ENCODE assay signal across 9 mouse cellular contexts in genomic region chr4:155675991-155676390, GRCm38 (mm10). TPM values are rescaled to one million over a fixed set of nuclear protein-coding genes. Genes with fewer than 3 reads are reported as not detected.
A peak's percentile ranks its signal among the peaks of the same experiment; 100 is the strongest.
DNase-seq lines count a peak whose midpoint lies in the region; ATAC-seq and TF ChIP-seq lines count a peak whose summit lies in the region.
"Had no signal": no experiment of that assay in that cellular context is flagged by ENCODE, and none has a peak within 500 bp of the region (broad histone marks: within the 10 kb centered on the region; RNA-seq: fewer than 3 reads in every experiment).

No protein-coding gene starts in this region.

- H3K4me1 ChIP-seq in lung, embryonic 14.5 days (ENCODE audit: insufficient read depth) = no peaks in the 10 kb centered on the region
- no peaks in the 10 kb centered on the region for H3K4me1 ChIP-seq in lung, adult 2 months (ENCODE audit: control insufficient read depth, insufficient read depth, low read length)
- H3K4me1 ChIP-seq: limb, embryonic 15.5 days had no signal

- no peak overlapping the region for H3K9ac ChIP-seq in lung, embryonic 14.5 days
- H3K9ac ChIP-seq: limb, embryonic 15.5 days had no signal

- ATAC-seq in lung, embryonic 14.5 days (ENCODE audit: insufficient read depth) = no peak
- peak; percentile 82 for ATAC-seq in megakaryocyte progenitor cell, adult 5-6 weeks (replicated peaks; ENCODE audit: poor library complexity)

- H3K9me3 ChIP-seq in lung, embryonic 14.5 days (ENCODE audit: low read depth, low read length) = no peaks in the 10 kb centered on the region
- H3K9me3 ChIP-seq: limb, embryonic 15.5 days had no signal

- no peak overlapping the region for H3K4me2 ChIP-seq in lung, embryonic 14.5 days
- H3K4me2 ChIP-seq: limb, embryonic 15.5 days had no signal

- H3K4me3 ChIP-seq in gastrocnemius, adult 2 months = no peak overlapping the region
- H3K4me3 ChIP-seq in lung, embryonic 14.5 days (ENCODE audit: low read depth, low read length) = no peak overlapping the region
- no peak overlapping the region for H3K4me3 ChIP-seq in lung, adult 2 months (replicated peaks; ENCODE audit: extremely low read depth, low read depth, low read length)
- H3K4me3 ChIP-seq: limb, embryonic 15.5 days had no signal

- TF ChIP-seq POLR2A in lung, adult 2 months (IDR thresholded peaks at IDR 0.05; ENCODE audit: borderline replicate concordance, extremely low read depth, low read depth, low read length) = no peak

- H3K36me3 ChIP-seq in lung, embryonic 14.5 days (ENCODE audit: insufficient read depth) = no peaks in the 10 kb centered on the region
- H3K36me3 ChIP-seq: limb, embryonic 15.5 days had no signal

- no peak overlapping the region for H3K27ac ChIP-seq in gastrocnemius, adult 2 months
- no peak overlapping the region for H3K27ac ChIP-seq in lung, embryonic 14.5 days (ENCODE audit: low read depth)
- H3K27ac ChIP-seq: limb, embryonic 15.5 days had no signal

- H3K27me3 ChIP-seq in lung, embryonic 14.5 days (ENCODE audit: insufficient read depth, low read length) = no peaks in the 10 kb centered on the region
- H3K27me3 ChIP-seq: limb, embryonic 15.5 days had no signal

- peak; percentile 59 for TF ChIP-seq CTCF in gastrocnemius, adult 2 months (IDR thresholded peaks at IDR 0.05)
- TF ChIP-seq CTCF in lung, embryonic 14.5 days (IDR thresholded peaks at IDR 0.05; ENCODE audit: low read depth) = peak; percentile 40; the same call in 1 of the 2 replicates
- no peak for TF ChIP-seq CTCF in lung, adult 2 months (IDR thresholded peaks at IDR 0.05; ENCODE audit: insufficient read depth, low read length)

- DNase-seq in gastrocnemius, adult 2 months = no peak
- no peak for DNase-seq in gastrocnemius, postnatal 36 days
- DNase-seq in lung, embryonic 14.5 days = peak; percentile 29
- DNase-seq in lung, adult 2 months = no peak
- DNase-seq in brain, adult 2 months (ENCODE audit: low read depth, low spot score) = peak; percentile 83
- no peak for DNase-seq in ovary, postnatal 36 days (ENCODE audit: low spot score)
- DNase-seq in testis, postnatal 10 days (ENCODE audit: low spot score) = no peak

- 65% methylated on average over 2 of the region's 2 CpGs for WGBS in lung, embryonic 14.5 days
- 57% methylated on average over 2 of the region's 2 CpGs for WGBS in lung, adult 2 months

- intact Hi-C loops in gastrocnemius, adult 2 months (cut with DNase I) = no loop called here
- intact Hi-C loops in gastrocnemius, postnatal 36 days (cut with DNase I) = no loop called here

RNA-seq across cellular contexts. Expression of gene Mib2, which starts 7.0 kb away (rescaled TPM):
- 10 to 100 TPM; 17.7 to 19.8 TPM for total RNA-seq in gastrocnemius, adult 2 months (2021)
- 10 to 100 TPM; 13.8 to 15.2 TPM for total RNA-seq in gastrocnemius, postnatal 36 days (2021)
- 22.4 and 24.8 TPM in 2 replicates for polyA plus RNA-seq in lung, embryonic 14.5 days (2014; fragmentation: Nextera tagmentation; extraction: Ambion mirVana)
- polyA plus RNA-seq in lung, adult 2 months (2012; rRNA removed) = 90.1 and 92.0 TPM in 2 replicates
- total RNA-seq in megakaryocyte progenitor cell, adult 5-6 weeks (2015) = 3.1 and 3.6 TPM in 2 replicates
- 19.7 and 24.5 TPM in 2 replicates for total RNA-seq in megakaryocyte progenitor cell, adult 5-6 weeks (2017)

RNA-seq across cellular contexts. Expression of gene Fndc10, which starts 18.2 kb away (rescaled TPM):
- total RNA-seq in gastrocnemius, adult 2 months (2021) = 1 to 10 TPM; 1.0 to 1.5 TPM
- total RNA-seq in gastrocnemius, postnatal 36 days (2021) = 1 to 10 TPM; 1.2 to 1.3 TPM
- polyA plus RNA-seq in lung, embryonic 14.5 days (2014; fragmentation: Nextera tagmentation; extraction: Ambion mirVana) = 2.5 and 2.7 TPM in 2 replicates
- 10.6 and 11.8 TPM in 2 replicates for polyA plus RNA-seq in lung, adult 2 months (2012; rRNA removed)
- 2.2 and 2.4 TPM in 2 replicates for total RNA-seq in megakaryocyte progenitor cell, adult 5-6 weeks (2015)
- total RNA-seq in megakaryocyte progenitor cell, adult 5-6 weeks (2017) = 1.6 and 2.6 TPM in 2 replicates

RNA-seq across cellular contexts. Expression of gene Mmp23, which starts 22.8 kb away (rescaled TPM):
- total RNA-seq in gastrocnemius, adult 2 months (2021) = 1 to 10 TPM in 1 of 2 experiments, under 1 TPM in 1; 0.64 to 3.0 TPM
- 1 to 10 TPM; 2.2 to 3.5 TPM for total RNA-seq in gastrocnemius, postnatal 36 days (2021)
- polyA plus RNA-seq in lung, embryonic 14.5 days (2014; fragmentation: Nextera tagmentation; extraction: Ambion mirVana) = 34.8 and 38.7 TPM in 2 replicates
- polyA plus RNA-seq in lung, adult 2 months (2012; rRNA removed) = 30.8 and 42.7 TPM in 2 replicates
- 0.12 and 0.20 TPM in 2 replicates for total RNA-seq in megakaryocyte progenitor cell, adult 5-6 weeks (2015)
- total RNA-seq in megakaryocyte progenitor cell, adult 5-6 weeks (2017) = not detected in 2 replicates

RNA-seq across cellular contexts. Expression of gene Ssu72, which starts 28.6 kb away (rescaled TPM):
- 10 to 100 TPM; 42.3 to 44.5 TPM for total RNA-seq in gastrocnemius, adult 2 months (2021)
- 10 to 100 TPM; 32.3 to 34.8 TPM for total RNA-seq in gastrocnemius, postnatal 36 days (2021)
- polyA plus RNA-seq in lung, embryonic 14.5 days (2014; fragmentation: Nextera tagmentation; extraction: Ambion mirVana) = 153 and 156 TPM in 2 replicates
- polyA plus RNA-seq in lung, adult 2 months (2012; rRNA removed) = 103 and 128 TPM in 2 replicates
- total RNA-seq in megakaryocyte progenitor cell, adult 5-6 weeks (2015) = 90.2 and 93.9 TPM in 2 replicates
- total RNA-seq in megakaryocyte progenitor cell, adult 5-6 weeks (2017) = 101 and 105 TPM in 2 replicates

RNA-seq across cellular contexts. Expression of gene Gm10563, which starts 30.8 kb away (rescaled TPM):
- total RNA-seq in gastrocnemius, adult 2 months (2021) = not detected
- not detected for total RNA-seq in gastrocnemius, postnatal 36 days (2021)
- polyA plus RNA-seq in lung, embryonic 14.5 days (2014; fragmentation: Nextera tagmentation; extraction: Ambion mirVana) = not detected in 2 replicates
- polyA plus RNA-seq in lung, adult 2 months (2012; rRNA removed) = not detected in 2 replicates
- total RNA-seq in megakaryocyte progenitor cell, adult 5-6 weeks (2015) = not detected in 2 replicates
- total RNA-seq in megakaryocyte progenitor cell, adult 5-6 weeks (2017) = not detected in 2 replicates
- polyA plus RNA-seq: limb, embryonic 15.5 days had no signal

Comparison
In these comparisons a context has a peak if more than half of its experiments do, and no peak if none do; other contexts are left out.
1. DNase-seq: peak in lung, embryonic 14.5 days (single experiment) and brain, adult 2 months (single experiment); none in gastrocnemius, adult 2 months (single experiment), gastrocnemius, postnatal 36 days (0 of 2), lung, adult 2 months (single experiment), ovary, postnatal 36 days (single experiment) and testis, postnatal 10 days (single experiment).